Mouse (Mus musculus) CH12F3 (cell line): ENCODE results near the gene Zbtb46.

Source experiments
- in situ Hi-C: fragments of 300-500 bp; cut with MboI; formaldehyde crosslinking; loops from 2 replicates; pipeline ENCODE4 v1.14.3; 2020; ENCODE audit warnings: low sequenced_read_pairs

The Zbtb46 gene

DNA sequence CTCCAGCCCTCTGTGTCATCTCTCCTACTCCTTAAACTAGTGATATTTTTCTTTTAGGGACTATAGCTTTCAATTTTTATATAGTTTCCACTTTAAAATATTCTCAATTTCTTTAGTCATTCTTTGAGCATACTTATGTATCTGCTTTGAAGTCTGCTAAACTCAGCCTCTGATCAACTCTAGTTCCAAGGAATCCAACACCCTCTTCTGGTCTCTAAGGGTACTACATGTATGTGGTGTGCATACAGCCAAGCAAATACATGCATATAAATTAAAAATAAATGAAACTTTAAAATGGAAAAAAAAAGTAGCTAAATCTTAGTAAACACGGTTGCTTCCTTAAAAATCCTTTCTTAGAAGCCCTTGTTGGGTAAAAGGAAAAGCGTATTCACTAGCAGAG is 83.4 kb downstream of the Zbtb46 start:
- in situ Hi-C loops, result no loop called here

DNA sequence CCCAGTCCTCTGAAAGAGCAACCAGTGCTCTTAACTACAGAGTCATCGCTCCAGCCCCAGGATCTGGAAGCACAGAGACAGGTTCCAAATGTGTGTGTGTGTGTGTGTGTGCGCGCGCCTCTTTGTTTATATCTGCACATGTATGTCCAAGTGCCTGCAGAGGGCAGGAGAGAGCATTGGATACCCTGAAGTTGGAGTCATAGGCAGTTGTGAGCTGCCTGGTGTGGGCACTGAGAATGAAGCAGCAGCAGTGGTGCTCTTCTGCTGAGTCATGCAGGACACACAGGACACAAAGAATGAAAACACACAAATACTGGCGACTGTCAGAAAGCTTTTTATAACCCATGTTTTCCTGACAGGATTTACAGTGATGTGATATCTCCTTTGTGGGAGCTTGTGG is 89.2 kb downstream of the Zbtb46 start:
- in situ Hi-C loops, result no loop called here

- in situ Hi-C loops, result no loop called here
Observed at GRCm38 (mm10) chr2:181365655-181366075, 93.6 kb downstream of the Zbtb46 start.

GRCm38 (mm10) chr2:181364860-181365596 is 94.2 kb downstream of the Zbtb46 start, which contains the start of the genes Zgpat and Arfrp1:
TSS of gene Zgpat (plus strand) at chr2:181364928.
TSS of gene Arfrp1 (minus strand) at chr2:181365404.
- in situ Hi-C loops, result no loop called here

DNA sequence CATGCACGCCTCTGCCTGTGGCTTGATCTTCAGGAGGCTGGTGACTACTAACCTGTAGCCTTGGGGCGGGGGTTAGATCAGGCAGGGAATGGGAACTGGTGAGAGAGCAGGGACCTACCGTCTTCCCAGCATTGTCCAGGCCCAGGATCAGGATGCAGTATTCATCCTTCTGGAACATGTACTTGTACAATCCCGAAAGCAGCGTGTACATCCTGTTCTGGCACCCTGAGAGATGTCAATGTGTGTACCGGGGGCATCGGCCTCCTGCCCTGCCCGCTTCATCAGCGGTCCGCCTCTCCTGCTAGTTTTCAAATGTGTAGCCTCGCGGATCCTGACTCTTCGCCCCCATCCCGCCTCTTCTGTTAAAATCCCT is 94.8 kb downstream of the Zbtb46 start:
- in situ Hi-C loops, result no loop called here

GRCm38 (mm10) chr2:181363946-181364345 is 95.3 kb downstream of the Zbtb46 start:
- in situ Hi-C loops, result no loop called here

DNA sequence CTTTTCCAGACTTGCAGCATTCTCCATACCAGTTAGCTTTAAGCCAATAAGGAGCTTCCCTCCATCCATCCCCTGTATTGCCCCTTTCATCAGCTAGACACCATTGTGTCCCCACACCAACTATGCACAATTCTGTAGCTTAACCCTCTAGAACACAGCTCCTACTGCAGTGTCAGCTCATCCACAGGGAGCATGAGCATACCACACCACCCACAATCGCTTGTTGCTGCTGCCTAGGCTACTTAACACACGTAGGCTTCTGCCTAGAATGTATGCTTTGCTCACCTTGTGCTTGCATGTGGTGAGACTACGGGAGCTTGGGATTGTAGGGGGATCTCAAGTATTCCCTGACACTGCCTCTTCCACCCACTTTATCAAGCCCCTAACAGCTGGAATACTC is 102.4 kb downstream of the Zbtb46 start:
- in situ Hi-C loops, result no loop called here

DNA sequence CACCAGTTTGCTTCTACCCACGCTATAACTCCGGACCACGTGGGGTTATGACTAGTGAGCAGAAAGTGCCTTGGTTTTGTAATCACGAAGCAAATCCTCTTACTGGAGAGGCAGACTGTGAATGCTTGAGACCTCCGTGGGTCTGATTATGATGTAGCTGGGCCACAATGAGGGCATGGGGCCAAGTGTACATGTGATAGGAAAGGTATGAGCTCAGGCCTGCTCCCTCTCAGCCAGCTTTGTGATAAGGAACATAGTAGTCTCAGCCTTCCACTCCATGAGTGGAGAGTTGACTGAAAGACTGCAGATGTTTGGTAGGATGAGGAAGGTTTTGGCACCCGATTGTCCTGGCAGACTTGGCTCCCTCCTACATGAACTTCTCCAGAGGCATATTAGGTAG is 116.5 kb downstream of the Zbtb46 start:
- in situ Hi-C loops, result no loop called here

GRCm38 (mm10) chr2:181340426-181340825 is 118.8 kb downstream of the Zbtb46 start:
- in situ Hi-C loops, result no loop called here
